Mouse (Mus musculus): ENCODE data around the gene Chd2. TPM values are rescaled to one million over a fixed set of nuclear protein-coding genes. Genes with fewer than 3 reads are reported as not detected.
A peak's percentile ranks its signal among the peaks of the same experiment; 100 is the strongest.

The Chd2 gene
- polyA plus RNA-seq, 1 experiment: 5.8 TPM

DNA sequence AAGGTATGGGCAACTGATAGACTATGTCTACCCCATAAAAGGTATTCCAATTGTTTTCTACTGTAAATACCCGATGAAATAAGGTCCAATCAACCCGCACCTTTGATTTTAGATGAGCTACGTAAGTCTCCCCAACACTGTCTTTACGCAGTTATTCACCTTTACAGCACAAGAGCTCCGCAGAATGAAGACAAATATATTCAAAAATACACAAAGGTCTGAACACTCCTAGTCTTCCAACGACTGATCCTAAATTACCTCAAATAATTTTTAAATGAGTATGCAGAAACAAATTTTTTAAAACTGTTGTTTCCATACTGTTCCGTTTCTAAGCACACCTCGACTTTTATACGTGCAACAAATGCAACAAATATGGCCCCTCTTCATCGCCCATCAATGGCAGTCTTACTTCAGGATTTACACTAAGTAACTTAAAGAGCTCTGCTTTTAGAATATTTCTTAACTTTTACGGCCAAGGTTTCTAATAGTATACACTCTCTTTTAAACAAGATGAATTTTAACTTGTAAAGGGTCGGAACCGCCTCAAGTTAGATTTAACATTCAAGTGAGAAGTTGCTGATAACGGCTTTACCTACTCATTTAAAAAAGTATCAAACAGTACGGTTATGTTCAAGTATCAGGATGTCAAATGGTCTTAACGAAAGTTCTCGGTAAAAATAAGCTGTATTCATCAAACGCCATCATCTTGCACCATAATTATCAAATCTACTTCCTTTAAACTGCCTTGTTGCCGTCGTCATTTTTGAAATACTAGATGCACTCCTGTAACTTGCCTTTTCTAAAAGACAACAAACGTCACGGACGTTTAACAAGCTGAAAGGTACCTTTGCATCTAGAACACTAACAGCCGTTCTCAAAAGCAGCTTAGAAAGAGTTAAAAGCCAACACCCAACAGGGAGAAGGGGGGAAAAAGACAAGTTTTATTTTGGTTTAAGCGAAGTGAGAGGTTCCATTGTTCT is 15.3 kb upstream of the Chd2 start:
- H3K36me3 ChIP-seq (ENCODE audit: control insufficient read depth, insufficient read depth): peaks cover 31% of the 10 kb centered on the region
- peak overlapping the region; percentile 80 for H3ac ChIP-seq (ENCODE audit: control insufficient read depth, insufficient read length, low read depth)
- H3K79me3 ChIP-seq (ENCODE audit: low read depth): peaks cover 59% of the 10 kb centered on the region
- peak overlapping the region; percentile 78 for H3K4me3 ChIP-seq (ENCODE audit: insufficient read depth, poor library complexity, severe bottlenecking)
- H3K27me3 ChIP-seq (ENCODE audit: control insufficient read depth, insufficient read depth, insufficient read length): no peaks in the 10 kb centered on the region
- TF ChIP-seq CTCF (IDR thresholded peaks at IDR 0.05; ENCODE audit: control insufficient read depth, insufficient read depth, insufficient read length): no peak
- no peak for TF ChIP-seq MYOG (IDR thresholded peaks at IDR 0.05; ENCODE audit: control insufficient read depth, extremely low read depth, insufficient read length)
- TF ChIP-seq MYOD1 (IDR thresholded peaks at IDR 0.05; ENCODE audit: control insufficient read depth, insufficient read length, low read depth): no peak
- no peak for TF ChIP-seq CEBPB (IDR thresholded peaks at IDR 0.05; ENCODE audit: low read depth)
- no peak for TF ChIP-seq USF1 (IDR thresholded peaks at IDR 0.05; ENCODE audit: low read depth)
- no peak for TF ChIP-seq MAX (IDR thresholded peaks at IDR 0.05)
- no peak for TF ChIP-seq FOSL1 (IDR thresholded peaks at IDR 0.05; ENCODE audit: insufficient read depth, low read length, poor library complexity, severe bottlenecking)
- peaks cover 70% of the 10 kb centered on the region for H3K79me2 ChIP-seq (ENCODE audit: control insufficient read depth, insufficient read depth)

DNA sequence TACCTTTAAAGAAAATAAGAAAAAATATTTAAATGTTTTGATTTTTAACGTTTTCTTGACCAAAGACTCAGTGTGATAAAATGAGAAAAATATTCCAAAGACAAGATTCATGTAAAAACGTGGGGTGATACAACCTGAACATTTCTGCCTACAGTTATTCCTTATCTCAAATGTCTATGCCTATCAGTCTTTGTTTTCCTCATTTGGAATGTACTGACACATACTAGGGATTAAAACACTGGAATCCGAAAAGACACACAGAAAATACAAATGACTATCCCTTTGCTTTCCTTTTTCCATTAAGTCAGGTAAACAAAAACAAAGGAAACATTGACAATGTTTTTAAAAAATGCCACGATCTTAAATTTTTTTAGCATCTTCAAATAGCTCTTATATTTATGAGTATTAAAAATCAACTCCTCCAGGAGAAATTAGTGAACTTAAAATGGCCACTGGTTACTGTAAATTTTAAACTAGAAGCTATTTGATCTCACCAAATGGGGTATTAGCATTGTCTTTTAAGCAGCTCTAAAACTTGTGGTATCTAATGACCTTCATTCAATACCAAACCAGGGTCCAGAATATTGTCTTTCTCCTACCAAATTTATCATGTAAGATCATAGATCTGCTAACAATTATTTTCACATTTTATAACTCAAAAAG is 14.4 kb upstream of the Chd2 start:
- H3ac ChIP-seq (ENCODE audit: control insufficient read depth, insufficient read length, low read depth): no peak overlapping the region
- no peak for TF ChIP-seq FOSL1 (IDR thresholded peaks at IDR 0.05; ENCODE audit: insufficient read depth, low read length, poor library complexity, severe bottlenecking)
- no peak for TF ChIP-seq MYOD1 (IDR thresholded peaks at IDR 0.05; ENCODE audit: control insufficient read depth, insufficient read length, low read depth)
- H3K79me2 ChIP-seq (ENCODE audit: control insufficient read depth, insufficient read depth): peaks cover 79% of the 10 kb centered on the region
- H3K36me3 ChIP-seq (ENCODE audit: control insufficient read depth, insufficient read depth): peaks cover 39% of the 10 kb centered on the region
- H3K27me3 ChIP-seq (ENCODE audit: control insufficient read depth, insufficient read depth, insufficient read length): no peaks in the 10 kb centered on the region
- H3K4me3 ChIP-seq (ENCODE audit: insufficient read depth, poor library complexity, severe bottlenecking): peak overlapping the region; percentile 78
- H3K79me3 ChIP-seq (ENCODE audit: low read depth): peaks cover 67% of the 10 kb centered on the region

DNA sequence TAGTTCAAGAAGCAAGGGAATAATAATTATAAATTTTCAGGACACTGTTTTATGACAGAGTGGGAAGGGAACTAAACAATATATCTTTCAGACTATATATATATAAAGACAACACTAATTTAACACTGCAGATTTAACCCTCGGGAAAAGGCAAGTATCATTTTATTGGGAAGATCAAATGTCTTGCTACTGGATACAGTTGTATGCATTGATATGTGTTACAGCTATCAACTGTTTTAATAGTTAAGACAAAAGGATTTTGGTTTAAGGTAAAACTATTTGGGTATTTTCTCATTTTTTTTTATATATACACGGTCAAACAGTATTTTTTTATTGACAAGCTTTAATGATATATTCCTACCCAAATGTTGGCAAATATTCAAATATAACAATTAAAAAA is 13.2 kb upstream of the Chd2 start:
- H3K27me3 ChIP-seq (ENCODE audit: control insufficient read depth, insufficient read depth, insufficient read length): no peaks in the 10 kb centered on the region
- TF ChIP-seq MYOG (IDR thresholded peaks at IDR 0.05; ENCODE audit: control insufficient read depth, extremely low read depth, insufficient read length): no peak
- no peak overlapping the region for H3ac ChIP-seq (ENCODE audit: control insufficient read depth, insufficient read length, low read depth)
- H3K79me3 ChIP-seq (ENCODE audit: low read depth): peaks cover 79% of the 10 kb centered on the region
- peaks cover 50% of the 10 kb centered on the region for H3K36me3 ChIP-seq (ENCODE audit: control insufficient read depth, insufficient read depth)
- peak overlapping the region; percentile 18 for H3K4me3 ChIP-seq (ENCODE audit: insufficient read depth, poor library complexity, severe bottlenecking)
- peaks cover 89% of the 10 kb centered on the region for H3K79me2 ChIP-seq (ENCODE audit: control insufficient read depth, insufficient read depth)

DNA sequence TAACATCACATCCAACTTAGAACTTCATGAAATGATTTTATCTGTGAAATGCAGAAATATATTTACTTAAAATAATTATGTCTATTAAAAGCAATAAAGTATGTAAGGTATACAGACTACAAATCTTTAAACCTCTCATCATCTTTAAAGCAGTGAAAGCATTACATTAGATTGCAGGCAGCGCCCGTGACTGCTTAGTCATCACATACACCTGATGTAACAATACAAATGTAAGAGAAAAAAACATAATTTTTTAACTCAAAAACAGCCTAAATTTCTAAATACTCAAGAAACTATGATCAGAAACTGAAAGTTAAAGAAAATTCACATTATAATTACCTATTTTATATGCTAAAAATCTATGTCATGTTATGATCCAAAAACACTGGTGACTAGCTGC is 11.5 kb upstream of the Chd2 start:
- Histone ChIP-seq H3K79me3 (ENCODE audit: low read depth) (peaks cover 94% of the 10 kb centered on the region), H3K27me3 (ENCODE audit: control insufficient read depth, insufficient read depth, insufficient read length) (no peaks in the 10 kb centered on the region), H3K36me3 (ENCODE audit: control insufficient read depth, insufficient read depth) (peaks cover 66% of the 10 kb centered on the region), H3ac (ENCODE audit: control insufficient read depth, insufficient read length, low read depth) (no peak overlapping the region), H3K79me2 (ENCODE audit: control insufficient read depth, insufficient read depth) (peaks cover 100% of the 10 kb centered on the region), H3K4me3 (ENCODE audit: insufficient read depth, poor library complexity, severe bottlenecking) (no peak overlapping the region)
- TF ChIP-seq CEBPB (IDR thresholded peaks at IDR 0.05; ENCODE audit: low read depth) (no peak), MAX (IDR thresholded peaks at IDR 0.05) (no peak), MYOG (IDR thresholded peaks at IDR 0.05; ENCODE audit: control insufficient read depth, extremely low read depth, insufficient read length) (no peak), MYOD1 (IDR thresholded peaks at IDR 0.05; ENCODE audit: control insufficient read depth, insufficient read length, low read depth) (no peak), USF1 (IDR thresholded peaks at IDR 0.05; ENCODE audit: low read depth) (no peak), CTCF (IDR thresholded peaks at IDR 0.05; ENCODE audit: control insufficient read depth, insufficient read depth, insufficient read length) (no peak), FOSL1 (IDR thresholded peaks at IDR 0.05; ENCODE audit: insufficient read depth, low read length, poor library complexity, severe bottlenecking) (no peak)

DNA sequence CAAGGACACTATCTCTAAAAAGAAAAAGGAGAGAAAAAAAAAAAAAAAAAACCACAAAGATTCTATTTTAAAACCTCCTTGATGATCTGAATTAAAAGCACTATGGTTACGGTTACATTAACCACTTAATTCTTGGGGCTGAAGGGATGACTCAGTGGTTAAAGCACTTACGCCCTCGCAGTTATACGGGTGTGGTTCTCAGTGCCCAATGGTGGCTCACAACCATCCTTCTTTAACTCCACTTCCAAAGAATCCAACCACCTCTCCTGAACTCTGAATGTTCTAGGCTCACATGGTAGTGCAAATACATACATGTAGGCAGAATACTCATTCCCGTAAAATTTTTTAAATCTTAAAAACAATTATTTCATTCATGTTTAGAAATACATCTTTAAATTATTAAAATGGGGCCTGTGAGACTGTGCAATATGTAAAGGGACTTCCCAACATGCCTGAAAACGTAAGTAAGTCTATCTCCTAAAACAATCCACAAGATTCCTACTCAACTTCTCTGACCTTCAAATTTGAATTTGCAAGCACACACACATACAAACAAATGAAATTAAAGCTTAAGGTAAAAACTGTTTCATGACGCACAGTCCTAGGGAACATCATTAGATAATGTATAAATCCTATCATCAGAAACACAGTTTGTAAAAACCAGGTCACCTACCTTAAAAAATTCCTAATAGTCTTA is 10.6 kb upstream of the Chd2 start:
- H3K79me2 ChIP-seq (ENCODE audit: control insufficient read depth, insufficient read depth): peaks cover 100% of the 10 kb centered on the region
- H3ac ChIP-seq (ENCODE audit: control insufficient read depth, insufficient read length, low read depth): no peak overlapping the region
- TF ChIP-seq CEBPB (IDR thresholded peaks at IDR 0.05; ENCODE audit: low read depth) (no peak), USF1 (IDR thresholded peaks at IDR 0.05; ENCODE audit: low read depth) (no peak), FOSL1 (IDR thresholded peaks at IDR 0.05; ENCODE audit: insufficient read depth, low read length, poor library complexity, severe bottlenecking) (peak; percentile 26), MYOD1 (IDR thresholded peaks at IDR 0.05; ENCODE audit: control insufficient read depth, insufficient read length, low read depth) (no peak), MAX (IDR thresholded peaks at IDR 0.05) (no peak), CTCF (IDR thresholded peaks at IDR 0.05; ENCODE audit: control insufficient read depth, insufficient read depth, insufficient read length) (no peak), MYOG (IDR thresholded peaks at IDR 0.05; ENCODE audit: control insufficient read depth, extremely low read depth, insufficient read length) (no peak)
- no peak overlapping the region for H3K4me3 ChIP-seq (ENCODE audit: insufficient read depth, poor library complexity, severe bottlenecking)
- no peaks in the 10 kb centered on the region for H3K27me3 ChIP-seq (ENCODE audit: control insufficient read depth, insufficient read depth, insufficient read length)
- H3K79me3 ChIP-seq (ENCODE audit: low read depth): peaks cover 92% of the 10 kb centered on the region
- peaks cover 75% of the 10 kb centered on the region for H3K36me3 ChIP-seq (ENCODE audit: control insufficient read depth, insufficient read depth)
